Mouse (Mus musculus) limb, embryonic 14.5 days (tissue): ENCODE data around the gene Stk10. TPM values are rescaled to one million over a fixed set of nuclear protein-coding genes. Genes with fewer than 3 reads are reported as not detected.

Experiments used
- ATAC-seq: fragments of 200-750 bp; cut with Nextera tagmentation; 2 replicates; pipeline ENCODE4 v1.8.0; 2017; ENCODE audit warnings: low read depth, moderate number of reproducible peaks, moderate TSS enrichment; ENCODE audit not compliant: low FRiP score
- DNase-seq: peaks from one replicate; pipeline ENCODE4 v3.0.0-alpha.2; 2015; ENCODE audit warnings: low spot score
- H3K27ac ChIP-seq: fragments of 300-500 bp; sonication (generic); replicated peaks from 2 replicates; pipeline ENCODE4 v1.5.1; 2014; ENCODE audit warnings: low read depth, mild to moderate bottlenecking, low read length, moderate library complexity, mixed read lengths
- H3K27me3 ChIP-seq: fragments of 300-500 bp; sonication (generic); 2 replicates; pipeline ENCODE4 v1.6.1; 2014; ENCODE audit warnings: low read length, mixed read lengths; ENCODE audit not compliant: control insufficient read depth, insufficient read depth
- H3K36me3 ChIP-seq: fragments of 300-500 bp; sonication (generic); 2 replicates; pipeline ENCODE4 v1.6.1; 2014; ENCODE audit warnings: mild to moderate bottlenecking, low read length, moderate library complexity, mixed read lengths; ENCODE audit not compliant: control insufficient read depth, insufficient read depth
- H3K4me1 ChIP-seq: fragments of 300-500 bp; sonication (generic); 2 replicates; pipeline ENCODE4 v1.6.1; 2014; ENCODE audit warnings: antibody characterized with exemption, low read length, mixed read lengths; ENCODE audit not compliant: control insufficient read depth, insufficient read depth
- H3K4me2 ChIP-seq: fragments of 300-500 bp; sonication (generic); replicated peaks from 2 replicates; pipeline ENCODE4 v1.6.1; 2014; ENCODE audit warnings: low read depth, mild to moderate bottlenecking, low read length, moderate library complexity; ENCODE audit not compliant: severe bottlenecking
- H3K4me3 ChIP-seq: fragments of 300-500 bp; sonication (generic); replicated peaks from 2 replicates; pipeline ENCODE4 v1.5.1; 2014; ENCODE audit warnings: low read length
- H3K9ac ChIP-seq: fragments of 300-500 bp; sonication (generic); 2 replicates; pipeline ENCODE4 v1.6.1; 2014; ENCODE audit warnings: mild to moderate bottlenecking, low read depth, low read length, moderate library complexity; ENCODE audit not compliant: severe bottlenecking
- H3K9me3 ChIP-seq: fragments of 300-500 bp; sonication (generic); 2 replicates; pipeline ENCODE4 v1.6.1; 2016; ENCODE audit warnings: low read length; ENCODE audit not compliant: control insufficient read depth
- POLR2A ChIP-seq: fragments of 200-500 bp; IDR thresholded peaks from 2 replicates; pipeline ENCODE4 v1.8.0; 2012; ENCODE audit warnings: inconsistent platforms, mild to moderate bottlenecking, moderate library complexity, borderline replicate concordance; ENCODE audit not compliant: insufficient read depth, insufficient read length; ENCODE audit errors: extremely low read depth
- WGBS: fragments of 180-500 bp; shearing (Covaris S2); extraction: QIAGEN DNeasy Blood & Tissue Kit; methylation state at CpG from one replicate; pipeline ENCODE4 v1.1.7; 2014; 5-methylcytosine and 5-hydroxymethylcytosine counted together
- polyA plus RNA-seq, 2 experiments: library from polyadenylated mRNA; depleted of rRNA in 1 of 2; stranded (reverse) in 1 of 2; unstranded in 1 of 2; fragments of >200 nt; fragmentation: Nextera tagmentation in 1 of 2; extraction: Ambion mirVana in 1 of 2; gene quantifications; 2 replicates each; pipeline versions ENCODE4 v1.2.1 to v1.2.3; 2012 to 2014

The Stk10 gene
- polyA plus RNA-seq, 2 experiments: 1.9 to 7.1 TPM

DNA sequence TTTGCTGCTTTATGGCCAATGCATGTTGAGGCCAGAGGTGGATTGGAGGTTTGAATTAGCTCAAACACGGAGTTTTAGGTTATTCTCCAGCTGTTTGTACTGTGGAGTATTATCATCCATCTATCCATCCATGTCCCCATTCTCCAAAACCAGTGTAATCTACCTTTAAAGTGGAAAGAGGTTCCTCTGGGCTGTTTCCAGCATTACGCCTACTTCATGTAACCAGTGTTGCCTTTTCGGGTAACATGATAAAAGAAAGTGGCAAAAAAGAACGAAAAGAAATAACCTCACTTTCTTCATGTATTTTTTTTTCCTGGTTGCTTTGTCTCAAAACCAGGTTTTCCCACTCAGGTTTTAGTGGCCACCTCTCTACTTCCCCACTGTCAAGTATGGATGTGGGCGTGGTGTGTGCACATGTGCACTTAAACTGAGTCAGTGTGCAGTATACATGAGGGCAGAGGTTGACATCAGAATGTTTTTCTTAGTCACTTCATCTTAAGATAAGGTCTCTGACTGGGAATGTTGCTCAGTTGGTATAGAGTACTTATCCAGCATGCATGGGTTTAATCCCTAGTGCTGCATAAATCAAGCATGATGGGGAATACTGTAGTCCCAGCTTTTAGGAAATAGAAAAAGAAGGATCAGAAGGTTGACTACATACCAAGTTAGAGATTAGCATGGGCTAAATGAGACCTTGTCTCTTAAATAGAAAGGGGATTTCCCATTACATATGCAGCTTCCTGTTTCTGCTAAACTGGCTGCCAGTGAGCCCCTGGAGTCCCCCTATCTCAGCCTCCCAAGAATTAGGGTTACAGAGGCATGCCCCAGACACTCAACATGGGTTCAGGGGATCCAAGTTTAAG lies 44.1 kb upstream of the Stk10 start:
- peak overlapping the region; percentile 20; the same call in 1 of the 2 replicates for H3K27ac ChIP-seq
- peaks cover 10% of the 10 kb centered on the region for H3K4me1 ChIP-seq
- no peaks in the 10 kb centered on the region for H3K36me3 ChIP-seq

DNA sequence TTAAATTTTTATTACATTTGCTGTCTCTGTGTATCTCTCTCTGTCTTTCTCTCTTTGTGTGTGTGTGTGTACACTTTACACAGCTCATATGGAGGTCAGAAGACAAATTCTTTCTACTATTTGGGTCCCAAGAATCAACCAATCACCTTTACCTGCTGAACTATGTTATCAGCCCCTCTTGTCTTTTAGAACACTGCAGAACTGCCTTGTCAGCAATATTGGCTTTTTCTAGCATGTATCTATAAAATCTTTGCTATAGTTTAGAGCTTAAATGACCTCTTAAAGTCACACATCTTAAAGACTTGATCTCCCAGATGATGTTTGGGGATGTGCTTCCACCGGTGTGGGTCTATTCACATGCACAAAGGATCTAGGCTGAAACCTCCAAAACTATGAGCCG lies 42.0 kb upstream of the Stk10 start:
- 94% methylated on average over 2 of the region's 2 CpGs for WGBS
- no peak for TF ChIP-seq POLR2A

More for the DNA sequence above, 44.1 kb upstream of the Stk10 start:
- H3K9me3 ChIP-seq: no peaks in the 10 kb centered on the region
- no peak overlapping the region for H3K4me2 ChIP-seq
- 76% methylated on average over 5 of the region's 5 CpGs for WGBS
- DNase-seq: no peak
- H3K27me3 ChIP-seq: no peaks in the 10 kb centered on the region
- no peak overlapping the region for H3K9ac ChIP-seq
- no peak for TF ChIP-seq POLR2A
- H3K4me3 ChIP-seq: no peak overlapping the region
- no peak for ATAC-seq

DNA sequence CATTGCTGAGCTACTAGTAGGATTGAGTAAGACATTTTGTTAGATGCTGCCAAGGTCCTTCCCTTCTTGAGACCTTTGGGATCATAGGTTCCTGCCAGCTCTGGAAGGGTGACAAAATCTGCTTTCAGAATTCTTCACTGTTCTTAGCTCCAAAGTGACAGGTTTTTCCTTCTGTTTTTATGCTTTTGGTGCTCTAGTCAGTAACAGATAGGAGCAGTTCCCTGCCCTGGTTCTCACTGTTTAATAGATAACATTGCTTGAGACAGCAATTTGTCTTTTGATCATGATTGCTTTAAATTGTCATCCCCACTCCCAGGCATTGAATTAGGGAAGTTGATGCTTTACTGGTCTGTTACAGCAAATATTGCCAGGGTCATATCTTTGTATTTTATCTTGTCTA lies 39.8 kb upstream of the Stk10 start:
- Histone ChIP-seq H3K9ac (no peak overlapping the region), H3K27me3 (no peaks in the 10 kb centered on the region), H3K4me3 (no peak overlapping the region), H3K4me2 (no peak overlapping the region), H3K27ac (no peak overlapping the region), H3K9me3 (no peaks in the 10 kb centered on the region), H3K36me3 (no peaks in the 10 kb centered on the region), H3K4me1 (peaks cover 10% of the 10 kb centered on the region)
- no peak for ATAC-seq
- no peak for DNase-seq
- TF ChIP-seq POLR2A: no peak

More for the DNA sequence above, 42.0 kb upstream of the Stk10 start:
- ATAC-seq: no peak
- no peak overlapping the region for H3K27ac ChIP-seq
- DNase-seq: no peak
- no peaks in the 10 kb centered on the region for H3K9me3 ChIP-seq
- peaks cover 10% of the 10 kb centered on the region for H3K4me1 ChIP-seq
- H3K9ac ChIP-seq: no peak overlapping the region
- no peak overlapping the region for H3K4me2 ChIP-seq
- no peak overlapping the region for H3K4me3 ChIP-seq
- no peaks in the 10 kb centered on the region for H3K36me3 ChIP-seq
- no peaks in the 10 kb centered on the region for H3K27me3 ChIP-seq

DNA sequence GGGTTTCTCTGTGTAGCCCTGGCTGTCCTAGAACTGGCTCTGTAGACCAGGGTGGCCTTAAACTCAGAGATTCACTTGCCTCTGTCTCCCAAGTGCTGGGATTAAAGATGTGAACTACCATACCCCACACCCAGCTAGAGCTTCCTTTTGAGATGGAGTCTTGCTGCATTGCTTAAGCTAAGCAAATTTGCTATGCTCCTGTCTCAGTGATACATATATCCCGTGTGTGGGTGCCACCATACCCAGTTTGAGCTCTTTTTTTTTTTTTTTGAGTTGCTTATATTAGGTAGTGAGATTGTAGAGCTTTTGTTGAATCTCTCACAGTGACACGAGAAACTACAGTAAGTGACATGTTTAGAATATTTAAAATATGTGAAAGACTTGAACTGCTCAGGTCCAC lies 37.8 kb upstream of the Stk10 start:
- Histone ChIP-seq H3K36me3 (peaks cover 6% of the 10 kb centered on the region), H3K27me3 (no peaks in the 10 kb centered on the region), H3K9ac (no peak overlapping the region), H3K9me3 (no peaks in the 10 kb centered on the region), H3K4me2 (no peak overlapping the region), H3K27ac (no peak overlapping the region), H3K4me1 (peaks cover 3% of the 10 kb centered on the region; the same call in 1 of the 2 replicates), H3K4me3 (no peak overlapping the region)
- ATAC-seq (no peak), DNase-seq (no peak)
- WGBS: 84% methylated on average over 2 of the region's 2 CpGs
- no peak for TF ChIP-seq POLR2A

- no peak for TF ChIP-seq POLR2A
- H3K4me2 ChIP-seq: no peak overlapping the region
- no peaks in the 10 kb centered on the region for H3K27me3 ChIP-seq
- no peak overlapping the region for H3K4me3 ChIP-seq
- H3K27ac ChIP-seq: no peak overlapping the region
- no peaks in the 10 kb centered on the region for H3K9me3 ChIP-seq
- peaks cover 26% of the 10 kb centered on the region for H3K36me3 ChIP-seq
- ATAC-seq (no peak), DNase-seq (no peak)
- 86% methylated on average over 7 of the region's 7 CpGs for WGBS
- no peak overlapping the region for H3K9ac ChIP-seq
- no peaks in the 10 kb centered on the region for H3K4me1 ChIP-seq
Observed at GRCm38 (mm10) chr11:32498757-32499535, 34.2 kb upstream of the Stk10 start.
